ENCODE assay signal across 14 mouse cellular contexts in genomic region chr4:47592271-47592986, GRCm38 (mm10).
DNase-seq lines count a peak whose midpoint lies in the region; ATAC-seq and TF ChIP-seq lines count a peak whose summit lies in the region.
"Had no signal": no experiment of that assay in that cellular context is flagged by ENCODE, and none has a peak within 500 bp of the region (broad histone marks: within the 10 kb centered on the region; RNA-seq: fewer than 3 reads in every experiment).

No protein-coding gene starts in this region.

- no peak overlapping the region for H3K9ac ChIP-seq in midbrain, postnatal 0 days (replicated peaks; ENCODE audit: low read length, poor library complexity, severe bottlenecking)
- H3K9ac ChIP-seq in midbrain, embryonic 14.5 days (replicated peaks; ENCODE audit: low read length) = no peak overlapping the region
- H3K9ac ChIP-seq: forebrain, postnatal 0 days; heart, embryonic 13.5 days; kidney, embryonic 15.5 days; liver, embryonic 13.5 days had no signal

- no peak overlapping the region for H3K4me3 ChIP-seq in midbrain, postnatal 0 days (ENCODE audit: low read depth, low read length)
- H3K4me3 ChIP-seq in midbrain, embryonic 14.5 days (replicated peaks; ENCODE audit: low read depth, low read length) = no peak overlapping the region
- H3K4me3 ChIP-seq: erythroblast, embryonic 14.5 days; heart, embryonic 13.5 days; kidney, embryonic 15.5 days; liver, embryonic 13.5 days had no signal

- H3K4me2 ChIP-seq in midbrain, postnatal 0 days (ENCODE audit: low read depth, low read length, poor library complexity, severe bottlenecking) = no peak overlapping the region
- H3K4me2 ChIP-seq in midbrain, embryonic 14.5 days (ENCODE audit: low read length) = no peak overlapping the region
- H3K4me2 ChIP-seq: heart, embryonic 13.5 days; kidney, embryonic 15.5 days; liver, embryonic 13.5 days had no signal

- H3K36me3 ChIP-seq in midbrain, postnatal 0 days (ENCODE audit: insufficient read depth, low read length) = no peaks in the 10 kb centered on the region
- no peaks in the 10 kb centered on the region for H3K36me3 ChIP-seq in midbrain, embryonic 14.5 days (ENCODE audit: control insufficient read depth, insufficient read depth, low read length)
- H3K36me3 ChIP-seq: heart, embryonic 13.5 days; kidney, embryonic 15.5 days; liver, embryonic 13.5 days had no signal

- no peaks in the 10 kb centered on the region for H3K9me3 ChIP-seq in midbrain, postnatal 0 days (ENCODE audit: low read length)
- no peaks in the 10 kb centered on the region for H3K9me3 ChIP-seq in midbrain, embryonic 14.5 days (ENCODE audit: control insufficient read depth, low read length)
- H3K9me3 ChIP-seq: heart, embryonic 13.5 days; kidney, embryonic 15.5 days; liver, embryonic 13.5 days had no signal

- 84% methylated on average over 11 of the region's 11 CpGs for WGBS in midbrain, postnatal 0 days
- WGBS in midbrain, embryonic 14.5 days = 87% methylated on average over 11 of the region's 11 CpGs

- TF ChIP-seq CTCF in midbrain, postnatal 0 days (IDR thresholded peaks at IDR 0.05) = no peak

- no peaks in the 10 kb centered on the region for H3K27me3 ChIP-seq in midbrain, postnatal 0 days (ENCODE audit: insufficient read depth, low read length)
- H3K27me3 ChIP-seq in midbrain, embryonic 14.5 days (ENCODE audit: control insufficient read depth, insufficient read depth, low read length) = no peaks in the 10 kb centered on the region
- H3K27me3 ChIP-seq: kidney, embryonic 15.5 days; liver, embryonic 13.5 days had no signal

- DNase-seq in heart, adult 18-20 months = peak; percentile 65 to 85
- no peak for DNase-seq in heart, postnatal 4 days
- DNase-seq in midbrain, postnatal 0 days (ENCODE audit: low spot score) = peak; percentile 36
- no peak for DNase-seq in midbrain, embryonic 14.5 days
- peak; percentile 77 to 86 for DNase-seq in gastrocnemius, adult 8-10 months (ENCODE audit: low spot score in 2 of 2)
- DNase-seq in frontal cortex, adult 2 months (ENCODE audit: extremely low spot score in 1 of 2, low spot score in 1 of 2) = no peak
- no peak for DNase-seq in layer of hippocampus, adult 9-10 months (ENCODE audit: low spot score)
- DNase-seq in embryo, embryonic 11 days = no peak
- DNase-seq: forebrain, postnatal 0 days; liver, embryonic 13.5 days; lung, postnatal 10 days had no signal

- no peak overlapping the region for H3K27ac ChIP-seq in midbrain, postnatal 0 days (ENCODE audit: low read depth, low read length)
- H3K27ac ChIP-seq in midbrain, embryonic 14.5 days (replicated peaks; ENCODE audit: low read depth, low read length) = no peak overlapping the region
- H3K27ac ChIP-seq: heart, embryonic 13.5 days; kidney, embryonic 15.5 days; liver, embryonic 13.5 days had no signal

- no peaks in the 10 kb centered on the region for H3K4me1 ChIP-seq in midbrain, postnatal 0 days (ENCODE audit: insufficient read depth, low read length)
- H3K4me1 ChIP-seq in midbrain, embryonic 14.5 days (ENCODE audit: control insufficient read depth, insufficient read depth, low read length) = no peaks in the 10 kb centered on the region
- H3K4me1 ChIP-seq: kidney, embryonic 15.5 days; liver, embryonic 13.5 days had no signal

- no peak for ATAC-seq in midbrain, postnatal 0 days (ENCODE audit: low FRiP score)
- ATAC-seq in midbrain, embryonic 14.5 days (ENCODE audit: low FRiP score, low TSS enrichment) = no peak
- ATAC-seq: forebrain, postnatal 0 days had no signal

Comparison
In these comparisons a context has a peak if more than half of its experiments do, and no peak if none do; other contexts are left out.
1. DNase-seq: peak in heart, adult 18-20 months (2 of 2), midbrain, postnatal 0 days (single experiment) and gastrocnemius, adult 8-10 months (2 of 2); none in heart, postnatal 4 days (single experiment), midbrain, embryonic 14.5 days (single experiment), frontal cortex, adult 2 months (0 of 2), layer of hippocampus, adult 9-10 months (single experiment) and embryo, embryonic 11 days (single experiment).